Mouse (Mus musculus) embryonic facial prominence, embryonic 13.5 days (tissue): ENCODE data around the gene Sfmbt2. TPM values are rescaled to one million over a fixed set of nuclear protein-coding genes. Genes with fewer than 3 reads are reported as not detected.
A peak's percentile ranks its signal among the peaks of the same experiment; 100 is the strongest.
"Not testable (repeated sequence)": the region's sequence is repeated elsewhere in the genome, so short reads cannot be mapped to it uniquely, and the experiment has no call there.

Experiments used
- ATAC-seq: fragments of 200-750 bp; cut with Nextera tagmentation; 2 replicates; pipeline ENCODE4 v1.8.0; 2017; ENCODE audit warnings: low read depth; ENCODE audit not compliant: insufficient number of reproducible peaks, insufficient read depth, low FRiP score, low TSS enrichment
- H3K27ac ChIP-seq: fragments of 300-500 bp; sonication (generic); 2 replicates; pipeline ENCODE4 v1.5.1; 2015; ENCODE audit warnings: moderate library complexity, mild to moderate bottlenecking, inconsistent platforms
- H3K27me3 ChIP-seq: fragments of 300-500 bp; sonication (generic); 2 replicates; pipeline ENCODE4 v1.6.1; 2015; ENCODE audit warnings: mild to moderate bottlenecking, inconsistent platforms
- H3K36me3 ChIP-seq: fragments of 300-500 bp; sonication (generic); 2 replicates; pipeline ENCODE4 v1.6.1; 2015; ENCODE audit warnings: mild to moderate bottlenecking, inconsistent platforms
- H3K4me1 ChIP-seq: fragments of 300-500 bp; sonication (generic); 2 replicates; pipeline ENCODE4 v1.6.1; 2015; ENCODE audit warnings: inconsistent platforms
- H3K4me2 ChIP-seq: fragments of 300-500 bp; sonication (generic); 2 replicates; pipeline ENCODE4 v1.6.1; 2015; ENCODE audit warnings: moderate library complexity, mild to moderate bottlenecking, inconsistent platforms
- H3K4me3 ChIP-seq: fragments of 300-500 bp; sonication (generic); 2 replicates; pipeline ENCODE4 v1.5.1; 2015; ENCODE audit warnings: mild to moderate bottlenecking, inconsistent platforms
- H3K9ac ChIP-seq: fragments of 300-500 bp; sonication (generic); 2 replicates; pipeline ENCODE4 v1.6.1; 2015; ENCODE audit warnings: mild to moderate bottlenecking, inconsistent platforms
- H3K9me3 ChIP-seq: fragments of 300-500 bp; sonication (generic); 2 replicates; pipeline ENCODE4 v1.6.1; 2016; ENCODE audit warnings: inconsistent platforms
- WGBS: fragments of 180-500 bp; shearing (Covaris S2); methylation state at CpG from one replicate; pipeline ENCODE4 v1.1.7; 2015; ENCODE audit warnings: mixed read lengths; 5-methylcytosine and 5-hydroxymethylcytosine counted together
- polyA plus RNA-seq: library from polyadenylated mRNA; unstranded; fragments of >200 nt; fragmentation: Nextera tagmentation; extraction: Ambion mirVana; gene quantifications from 2 replicates; pipeline ENCODE4 v1.2.1, GENCODE M21; 2015

Gene Sfmbt2
- polyA plus RNA-seq, result 4.1 and 4.8 TPM in 2 replicates

DNA sequence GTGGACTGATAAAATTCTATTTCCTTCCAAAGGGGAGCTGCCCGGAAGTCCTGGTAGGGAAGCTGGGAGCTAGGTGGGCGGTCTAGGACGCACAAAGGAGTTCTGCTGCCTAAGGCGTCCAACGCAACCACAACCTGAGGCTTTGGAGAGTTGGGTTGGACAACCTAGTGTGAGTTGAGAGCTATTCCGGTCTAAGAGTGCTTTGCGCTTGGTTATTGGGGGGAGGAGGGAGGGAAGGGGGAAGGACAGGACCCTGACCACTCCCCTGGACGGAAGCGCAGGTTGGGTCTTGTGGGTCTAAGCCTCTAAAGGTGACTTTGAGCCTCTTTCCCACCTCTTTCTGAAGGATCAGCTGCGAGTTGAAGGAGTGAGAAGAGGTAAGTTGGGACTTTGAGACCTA lies at the start of gene Sfmbt2:
Gene Sfmbt2 (plus strand): TSS at position 335 of the 400 bp plus-strand sequence.
- no peaks in the 10 kb centered on the region for H3K36me3 ChIP-seq
- H3K4me3 ChIP-seq, result peak within 1 kb of the TSS; percentile 61; the same call in 1 of the 2 replicates
- no peaks in the 10 kb centered on the region for H3K9me3 ChIP-seq
- peak within 1 kb of the TSS; percentile 96; the same call in 1 of the 2 replicates for H3K4me2 ChIP-seq
- no peak within 1 kb of the TSS for H3K9ac ChIP-seq
- no peak for ATAC-seq
- WGBS, result under 1% methylated on average over 10 of the region's 10 CpGs
- H3K4me1 ChIP-seq, result peaks cover 16% of the 10 kb centered on the region
- no peak within 1 kb of the TSS for H3K27ac ChIP-seq
- H3K27me3 ChIP-seq, result peaks cover 76% of the 10 kb centered on the region

DNA sequence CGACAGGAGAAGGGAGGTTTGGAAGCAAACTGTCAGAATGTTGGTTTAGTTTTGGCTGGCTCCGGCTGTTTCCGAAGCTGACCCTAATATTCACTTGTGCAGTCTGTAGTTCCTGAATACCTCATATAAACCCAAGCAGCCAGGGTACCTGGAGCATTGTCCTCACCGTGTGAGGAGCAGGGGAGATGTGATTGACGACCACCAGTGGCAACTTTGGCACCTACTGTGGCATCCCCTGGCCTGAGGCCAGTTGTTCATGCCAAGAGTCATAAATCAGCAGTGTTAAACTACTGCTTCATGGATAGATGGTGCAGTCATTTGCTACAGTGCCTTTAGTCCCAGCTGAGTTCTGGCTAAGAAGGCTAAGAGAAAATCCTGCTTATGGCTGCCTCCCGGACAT lies 49.2 kb upstream of the Sfmbt2 start:
- Histone ChIP-seq H3K36me3 (no peaks in the 10 kb centered on the region), H3K27me3 (peaks cover 3% of the 10 kb centered on the region), H3K4me3 (no peak overlapping the region), H3K9me3 (no peaks in the 10 kb centered on the region), H3K4me2 (no peak overlapping the region), H3K4me1 (no peaks in the 10 kb centered on the region), H3K9ac (no peak overlapping the region), H3K27ac (no peak overlapping the region)
- no peak for ATAC-seq
- WGBS, result 76% methylated on average over 6 of the region's 6 CpGs

DNA sequence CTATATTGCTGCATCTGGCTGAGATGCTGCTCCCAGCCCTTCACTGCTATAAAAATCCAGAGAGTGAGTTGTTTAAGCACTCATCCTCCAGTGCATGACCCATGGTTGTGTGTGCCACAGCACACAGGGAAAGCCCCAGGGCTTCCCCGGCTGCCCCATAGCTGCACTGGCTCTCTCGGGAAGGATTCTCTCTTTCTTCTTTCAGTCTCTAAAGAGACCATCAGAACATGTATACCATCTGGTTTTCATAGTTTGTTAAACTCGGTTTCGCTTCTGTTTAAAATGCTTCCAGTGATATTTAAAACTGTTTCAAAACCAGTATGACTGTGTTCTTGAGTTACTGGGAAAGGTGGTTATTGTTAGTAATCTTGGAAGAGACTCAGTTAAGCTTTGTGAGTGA lies 47.1 kb upstream of the Sfmbt2 start:
- WGBS, result 39% methylated on average over 4 of the region's 4 CpGs
- Histone ChIP-seq H3K4me1 (no peaks in the 10 kb centered on the region), H3K9ac (no peak overlapping the region), H3K27ac (no peak overlapping the region), H3K9me3 (no peaks in the 10 kb centered on the region), H3K27me3 (no peaks in the 10 kb centered on the region), H3K4me3 (no peak overlapping the region), H3K36me3 (no peaks in the 10 kb centered on the region), H3K4me2 (no peak overlapping the region)
- no peak for ATAC-seq

DNA sequence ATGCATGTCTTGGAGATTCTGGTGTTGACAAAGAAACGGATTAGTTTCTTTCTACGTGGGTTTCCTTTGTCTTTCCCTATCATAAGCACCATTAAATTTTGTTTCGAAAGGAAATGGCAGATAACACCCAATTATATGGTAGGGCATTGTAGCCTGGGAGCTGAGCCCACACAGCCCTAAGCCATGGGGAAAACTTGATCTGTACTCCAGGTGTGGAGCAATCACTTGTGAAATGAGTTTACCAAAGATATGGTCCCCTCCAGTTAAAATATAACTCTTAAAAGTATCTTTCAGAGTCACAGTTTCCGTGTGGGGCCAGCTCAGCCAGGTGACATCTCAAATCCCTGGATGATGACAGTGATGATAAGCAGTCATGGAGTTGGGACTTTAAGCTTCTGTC lies 45.3 kb upstream of the Sfmbt2 start:
- no peak overlapping the region for H3K4me3 ChIP-seq
- H3K4me2 ChIP-seq, result no peak overlapping the region
- H3K27ac ChIP-seq, result no peak overlapping the region
- H3K36me3 ChIP-seq, result no peaks in the 10 kb centered on the region
- ATAC-seq, result no peak
- peaks cover under 1% of the 10 kb centered on the region; the same call in 1 of the 2 replicates for H3K27me3 ChIP-seq
- H3K4me1 ChIP-seq, result no peaks in the 10 kb centered on the region
- WGBS, result 85% methylated on average over 4 of the region's 4 CpGs
- no peaks in the 10 kb centered on the region for H3K9me3 ChIP-seq
- no peak overlapping the region for H3K9ac ChIP-seq

DNA sequence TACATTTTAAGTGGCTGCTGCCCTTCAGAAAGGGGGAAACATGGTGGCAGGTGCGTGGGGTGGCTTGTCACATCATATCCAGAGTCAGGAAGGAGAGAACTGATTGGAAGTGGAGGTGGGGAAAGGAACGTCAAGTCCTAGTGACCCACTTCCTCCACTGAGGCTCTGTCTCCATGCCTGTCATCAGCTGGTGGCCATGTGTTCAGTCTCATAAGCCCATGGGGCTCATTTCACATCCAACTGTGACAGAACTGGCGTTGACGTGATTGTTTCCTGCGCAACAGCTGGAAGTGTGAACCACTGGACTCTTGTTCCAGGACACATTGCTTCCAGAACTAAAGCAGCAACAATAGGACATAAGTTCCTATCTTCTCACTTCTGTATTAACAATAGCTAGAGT lies 40.1 kb upstream of the Sfmbt2 start:
- Histone ChIP-seq H3K27me3 (peaks cover 26% of the 10 kb centered on the region), H3K9me3 (no peaks in the 10 kb centered on the region), H3K4me1 (no peaks in the 10 kb centered on the region), H3K27ac (no peak overlapping the region), H3K9ac (no peak overlapping the region), H3K36me3 (no peaks in the 10 kb centered on the region), H3K4me3 (no peak overlapping the region), H3K4me2 (no peak overlapping the region)
- WGBS, result 61% methylated on average over 5 of the region's 5 CpGs
- no peak for ATAC-seq

DNA sequence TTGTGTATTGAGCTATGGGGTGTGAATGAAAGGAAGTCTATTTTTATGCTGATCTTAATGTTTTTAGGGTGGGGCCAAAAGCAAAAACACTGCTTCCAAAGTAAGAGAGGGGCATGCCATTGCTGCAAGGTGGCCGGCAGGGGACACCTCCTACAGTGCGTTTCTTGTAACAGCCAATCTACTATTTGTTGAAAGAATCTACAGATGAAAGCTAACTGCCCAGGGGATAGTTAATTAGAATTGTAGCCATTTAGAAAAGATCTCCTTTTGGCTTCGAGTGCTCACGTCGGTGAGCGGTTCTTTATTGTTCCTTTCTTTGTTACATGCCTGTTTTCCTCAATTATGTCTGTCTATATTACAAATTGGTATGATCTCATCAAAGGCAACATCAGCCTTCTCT lies 36.0 kb upstream of the Sfmbt2 start:
- Histone ChIP-seq H3K9ac (no peak overlapping the region), H3K36me3 (no peaks in the 10 kb centered on the region), H3K9me3 (no peaks in the 10 kb centered on the region), H3K4me3 (no peak overlapping the region), H3K4me2 (no peak overlapping the region), H3K27me3 (peaks cover 30% of the 10 kb centered on the region), H3K27ac (no peak overlapping the region), H3K4me1 (no peaks in the 10 kb centered on the region)
- WGBS, result 5% methylated on average over 6 of the region's 6 CpGs
- no peak for ATAC-seq

DNA sequence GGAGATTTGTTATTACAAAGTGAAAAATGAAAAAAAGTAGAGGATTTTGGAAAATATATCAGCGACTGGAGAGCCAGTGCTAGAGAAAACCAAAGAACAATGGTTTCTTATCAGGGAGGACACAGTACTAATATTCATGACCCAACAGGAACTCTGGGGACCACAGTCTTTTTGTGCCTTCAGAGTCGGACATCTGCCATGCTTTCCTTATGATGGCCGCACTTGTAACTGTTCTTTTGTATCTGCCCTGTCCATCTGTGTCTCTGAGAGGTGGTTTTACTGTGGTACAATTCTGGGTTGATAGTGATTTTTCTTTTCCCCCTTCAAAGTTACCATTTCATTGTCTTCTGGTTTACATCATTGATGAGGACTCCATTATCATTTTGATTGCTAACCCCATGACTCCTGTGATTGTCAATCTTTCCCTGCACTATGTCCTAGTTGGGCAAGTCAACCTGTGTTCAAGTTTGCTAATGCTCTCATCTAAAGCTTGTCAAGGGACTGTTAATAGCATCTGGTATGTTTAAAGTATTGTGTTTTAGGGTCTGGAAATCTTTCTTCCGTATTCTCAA lies 35.2 kb upstream of the Sfmbt2 start:
- no peak overlapping the region for H3K27ac ChIP-seq
- peaks cover 28% of the 10 kb centered on the region for H3K27me3 ChIP-seq
- no peak overlapping the region for H3K4me2 ChIP-seq
- H3K9me3 ChIP-seq, result no peaks in the 10 kb centered on the region
- no peak overlapping the region for H3K4me3 ChIP-seq
- H3K9ac ChIP-seq, result no peak overlapping the region
- H3K36me3 ChIP-seq, result no peaks in the 10 kb centered on the region
- no peaks in the 10 kb centered on the region for H3K4me1 ChIP-seq
- no peak for ATAC-seq
- 49% methylated on average over 4 of the region's 4 CpGs for WGBS

DNA sequence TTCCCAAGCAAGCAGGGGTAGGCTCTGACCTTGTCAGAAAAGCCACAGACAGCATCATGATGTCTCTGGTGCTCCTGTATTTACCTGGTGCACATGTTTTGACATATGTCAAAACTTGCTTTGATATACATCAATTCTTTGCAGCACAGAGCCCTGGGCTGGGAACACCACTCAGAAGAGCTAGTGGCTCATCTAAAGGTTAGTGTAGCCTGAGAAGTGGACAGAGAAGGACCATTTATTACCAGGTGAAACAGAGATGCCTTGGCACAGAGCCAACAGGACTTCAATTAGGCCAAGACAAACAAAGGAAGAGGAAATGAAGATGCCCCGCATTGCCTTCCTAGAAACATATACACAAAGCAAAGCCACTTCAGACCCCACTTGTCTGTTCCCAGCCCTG lies 30.3 kb upstream of the Sfmbt2 start:
- ATAC-seq, result no peak
- Histone ChIP-seq H3K36me3 (no peaks in the 10 kb centered on the region), H3K27ac (no peak overlapping the region), H3K4me3 (no peak overlapping the region), H3K9me3 (no peaks in the 10 kb centered on the region), H3K9ac (no peak overlapping the region), H3K4me2 (no peak overlapping the region), H3K4me1 (no peaks in the 10 kb centered on the region), H3K27me3 (peaks cover 6% of the 10 kb centered on the region)
- WGBS, result 86% methylated on average over 1 of the region's 1 CpGs

DNA sequence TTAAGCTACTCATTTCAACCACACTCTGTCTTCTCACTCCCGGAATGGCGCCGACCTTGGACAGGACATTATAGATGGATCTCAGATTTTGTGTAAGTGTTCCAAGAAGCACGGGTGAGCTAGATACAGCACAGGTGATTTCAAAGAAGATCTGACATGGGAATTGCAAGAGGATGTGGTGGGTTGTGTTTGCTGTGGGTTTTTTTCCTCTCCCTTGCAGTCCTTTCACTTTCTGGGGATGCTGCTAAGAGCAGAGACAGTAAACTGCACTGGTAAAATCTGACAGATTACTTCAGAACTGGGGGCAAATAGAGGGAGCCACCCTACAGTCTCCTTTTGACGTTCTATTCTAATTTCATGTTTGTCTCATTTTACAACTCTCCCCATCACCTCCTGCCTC lies 26.8 kb upstream of the Sfmbt2 start:
- Histone ChIP-seq H3K27ac (no peak overlapping the region), H3K4me1 (no peaks in the 10 kb centered on the region), H3K9me3 (no peaks in the 10 kb centered on the region), H3K4me3 (no peak overlapping the region), H3K36me3 (no peaks in the 10 kb centered on the region), H3K9ac (no peak overlapping the region), H3K27me3 (no peaks in the 10 kb centered on the region), H3K4me2 (no peak overlapping the region)
- no peak for ATAC-seq
- 82% methylated on average over 5 of the region's 5 CpGs for WGBS

DNA sequence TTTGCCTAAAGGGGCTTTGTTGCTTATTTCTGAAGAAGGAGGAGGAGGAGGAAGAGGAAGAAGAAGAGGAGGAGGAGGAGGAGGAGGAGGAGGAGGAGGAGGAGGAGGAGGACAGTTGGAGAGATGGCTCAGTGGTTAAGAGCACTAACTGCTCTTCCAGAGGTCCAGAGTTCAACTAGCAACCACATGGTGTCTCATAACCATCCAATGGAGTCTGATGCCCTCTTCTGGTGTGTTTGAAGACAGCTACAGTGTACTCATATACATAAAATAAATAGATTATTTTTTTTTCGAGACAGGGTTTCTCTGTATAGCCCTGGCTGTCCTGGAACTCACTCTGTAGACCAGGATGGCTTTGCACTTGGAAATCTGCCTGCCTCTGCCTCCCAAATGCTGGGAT lies 26.2 kb upstream of the Sfmbt2 start:
- H3K27me3 ChIP-seq, H3K27ac ChIP-seq, H3K4me1 ChIP-seq, H3K9ac ChIP-seq, H3K9me3 ChIP-seq, H3K4me2 ChIP-seq, ATAC-seq, H3K4me3 ChIP-seq, H3K36me3 ChIP-seq: not testable (repeated sequence)
- WGBS, result 85% methylated on average over 1 of the region's 1 CpGs

DNA sequence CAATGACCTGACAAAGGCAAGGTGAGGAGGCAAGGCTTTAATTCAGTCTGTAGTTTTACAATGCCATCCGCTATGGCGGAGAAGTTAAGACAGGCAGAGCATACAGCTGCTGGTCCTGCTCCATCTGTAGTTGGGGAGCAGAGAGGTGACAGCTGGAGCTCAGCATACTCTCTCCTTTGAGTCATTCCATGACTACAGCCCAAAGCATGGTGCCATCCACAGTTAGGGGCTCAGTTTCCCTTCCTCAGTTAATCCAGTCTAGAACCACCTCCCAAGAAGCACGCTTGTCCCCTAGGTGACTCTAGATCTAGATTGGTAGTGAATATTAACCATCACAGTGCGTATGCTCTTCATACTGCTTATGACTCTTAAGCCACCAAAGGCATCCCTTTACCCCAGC lies 23.1 kb upstream of the Sfmbt2 start:
- Histone ChIP-seq H3K4me1 (no peaks in the 10 kb centered on the region), H3K9ac (no peak overlapping the region), H3K4me2 (no peak overlapping the region), H3K27me3 (no peaks in the 10 kb centered on the region), H3K27ac (no peak overlapping the region), H3K9me3 (no peaks in the 10 kb centered on the region), H3K4me3 (no peak overlapping the region), H3K36me3 (no peaks in the 10 kb centered on the region)
- ATAC-seq, result no peak
- 91% methylated on average over 4 of the region's 4 CpGs for WGBS

DNA sequence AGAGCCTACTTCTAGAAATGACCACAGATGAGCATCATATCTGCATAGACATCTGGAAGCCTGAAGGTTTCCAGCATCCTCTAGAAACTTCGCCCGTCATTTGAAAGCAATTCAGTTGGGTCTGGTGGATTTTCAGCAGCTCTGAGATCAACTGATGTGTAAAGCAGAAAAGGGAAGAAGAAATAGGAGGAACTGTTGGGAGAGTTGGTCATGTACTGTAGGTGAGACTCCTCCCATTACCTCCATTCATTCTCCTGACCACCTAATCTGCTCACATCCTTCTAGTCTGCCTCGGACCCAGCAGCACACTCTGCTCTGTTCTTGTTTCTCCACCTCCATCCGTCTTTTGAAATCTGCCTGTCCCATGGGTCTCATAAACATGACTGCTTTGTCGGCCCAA lies 22.3 kb upstream of the Sfmbt2 start:
- no peaks in the 10 kb centered on the region for H3K27me3 ChIP-seq
- no peaks in the 10 kb centered on the region for H3K9me3 ChIP-seq
- H3K9ac ChIP-seq, result no peak overlapping the region
- H3K27ac ChIP-seq, result no peak overlapping the region
- H3K36me3 ChIP-seq, result no peaks in the 10 kb centered on the region
- no peak overlapping the region for H3K4me2 ChIP-seq
- no peak overlapping the region for H3K4me3 ChIP-seq
- WGBS, result 75% methylated on average over 5 of the region's 5 CpGs
- H3K4me1 ChIP-seq, result no peaks in the 10 kb centered on the region
- no peak for ATAC-seq
